Mouse (Mus musculus): ENCODE measurements at regions not wholly inside any gene's neighbourhood (a gene's known extent, or its start where the extent isn't known, plus 50 kb on each side); places are given as distances from the start of the nearest gene placed in this dataset.

GRCm38 (mm10) chr2:81407372-81407771 lies 645.6 kb upstream of the Zfp804a start:
- DNase-seq (ENCODE audit: low spot score in 2 of 2), result no peak
- intact Hi-C loops (cut with DNase I), result no loop called here

GRCm38 (mm10) chr2:81411751-81412150 lies 641.3 kb upstream of the Zfp804a start:
- no peak for DNase-seq (ENCODE audit: low spot score in 2 of 2)
- intact Hi-C loops (cut with DNase I), result no loop called here

GRCm38 (mm10) chr2:81431411-81431810 lies 621.6 kb upstream of the Zfp804a start:
- intact Hi-C loops (cut with DNase I), result no loop called here
- DNase-seq (ENCODE audit: low spot score in 2 of 2), result peak in 1 of 2 experiments; percentile 11

- intact Hi-C loops (cut with DNase I), result no loop called here
- DNase-seq (ENCODE audit: low spot score in 2 of 2), result no peak
These were observed 613.9 kb upstream of the Zfp804a start for GRCm38 (mm10) chr2:81439082-81439481.

- DNase-seq (ENCODE audit: low spot score in 2 of 2), result no peak
- intact Hi-C loops (cut with DNase I), result no loop called here
These were observed 612.1 kb upstream of the Zfp804a start for GRCm38 (mm10) chr2:81440929-81441328.

- DNase-seq (ENCODE audit: low spot score in 2 of 2), result no peak
- intact Hi-C loops (cut with DNase I), result no loop called here
These were observed 602.5 kb upstream of the Zfp804a start for GRCm38 (mm10) chr2:81450514-81450913.

- DNase-seq (ENCODE audit: low spot score in 2 of 2), result no peak
- intact Hi-C loops (cut with DNase I), result no loop called here
These were observed 564.2 kb upstream of the Zfp804a start for GRCm38 (mm10) chr2:81488821-81489220.

- intact Hi-C loops (cut with DNase I), result no loop called here
These were observed 546.0 kb upstream of the Zfp804a start for GRCm38 (mm10) chr2:81506985-81507384.

GRCm38 (mm10) chr2:81513030-81513579 lies 539.9 kb upstream of the Zfp804a start:
- DNase-seq (ENCODE audit: low spot score in 2 of 2), result no peak
- intact Hi-C loops (cut with DNase I), result no loop called here

More at GRCm38 (mm10) chr2:81506985-81507384, 546.0 kb upstream of the Zfp804a start:
- DNase-seq (ENCODE audit: low spot score in 2 of 2), result no peak

- intact Hi-C loops (cut with DNase I), result no loop called here
- no peak for DNase-seq (ENCODE audit: low spot score in 2 of 2)
These were observed 514.9 kb upstream of the Zfp804a start for GRCm38 (mm10) chr2:81538111-81538510.

GRCm38 (mm10) chr2:81549158-81549557 lies 503.9 kb upstream of the Zfp804a start:
- intact Hi-C loops (cut with DNase I), result no loop called here
- peak; percentile 6 to 7 for DNase-seq (ENCODE audit: low spot score in 2 of 2)

- intact Hi-C loops (cut with DNase I), result no loop called here
- no peak for DNase-seq (ENCODE audit: low spot score in 2 of 2)
These were observed 470.9 kb upstream of the Zfp804a start for GRCm38 (mm10) chr2:81582111-81582510.

All from left cerebral cortex, postnatal 36 days (tissue).